Mouse (Mus musculus) erythroblast, embryonic 14.5 days (primary cell): ENCODE measurements around the gene Stx5a.

Source experiments
- GATA1 ChIP-seq: IDR thresholded peaks from 2 replicates; pipeline ENCODE4 v1.6.1; 2012; ENCODE audit warnings: low read length, inconsistent platforms, mixed read lengths
- TAL1 ChIP-seq: IDR thresholded peaks from 3 replicates; pipeline ENCODE4 v1.6.1; 2012; ENCODE audit warnings: low read length, inconsistent platforms, mixed read lengths

- TF ChIP-seq GATA1 = no peak
- TF ChIP-seq TAL1 = no peak
These were observed 57.7 kb downstream of the Stx5a start for GRCm38 (mm10) chr19:8798947-8799315.
